Mouse (Mus musculus): ENCODE results near the gene Nkap. TPM values are rescaled to one million over a fixed set of nuclear protein-coding genes. Genes with fewer than 3 reads are reported as not detected.
"Not testable (repeated sequence)": the region's sequence is repeated elsewhere in the genome, so short reads cannot be mapped to it uniquely, and the experiment has no call there.

The Nkap gene
- polyA plus RNA-seq, 1 experiment from 2014 or later, result 27.4 TPM

- WGBS, result 49% methylated on average over 5 of the region's 5 CpGs
- H3K4me2 ChIP-seq (ENCODE audit: low read depth, low read length, severe bottlenecking), result no peak within 1 kb of the TSS
- no peaks in the 10 kb centered on the region for H3K36me3 ChIP-seq (ENCODE audit: control insufficient read depth, insufficient read depth, low read length)
- no peak for ATAC-seq (replicated peaks; ENCODE audit: low FRiP score)
- no peaks in the 10 kb centered on the region for H3K4me1 ChIP-seq (replicated peaks; ENCODE audit: control insufficient read depth, insufficient read depth, low read length)
- H3K9ac ChIP-seq (ENCODE audit: low read length), result no peak within 1 kb of the TSS
- H3K27me3 ChIP-seq (ENCODE audit: control insufficient read depth, insufficient read depth, low read length), result no peaks in the 10 kb centered on the region
- H3K27ac ChIP-seq (ENCODE audit: low read depth, low read length), result no peak within 1 kb of the TSS
- no peak within 1 kb of the TSS for H3K4me3 ChIP-seq (ENCODE audit: low read depth, low read length)
- no peaks in the 10 kb centered on the region for H3K9me3 ChIP-seq (ENCODE audit: control insufficient read depth, low read length)
- DNase-seq (ENCODE audit: low spot score), result no peak
Observed at GRCm38 (mm10) chrX:37168742-37169141, 42.1 kb downstream of the Nkap start, which contains the start of gene Akap14. Gene Akap14, minus strand, starts transcription at chrX:37168842.

GRCm38 (mm10) chrX:37184401-37184800 lies 57.8 kb downstream of the Nkap start:
- WGBS, result 66% methylated on average over 8 of the region's 8 CpGs
- ATAC-seq (replicated peaks; ENCODE audit: low FRiP score); H3K27ac ChIP-seq (ENCODE audit: low read depth, low read length); H3K27me3 ChIP-seq (ENCODE audit: control insufficient read depth, insufficient read depth, low read length); H3K9me3 ChIP-seq (ENCODE audit: control insufficient read depth, low read length); H3K4me1 ChIP-seq (replicated peaks; ENCODE audit: control insufficient read depth, insufficient read depth, low read length); H3K36me3 ChIP-seq (ENCODE audit: control insufficient read depth, insufficient read depth, low read length); H3K4me3 ChIP-seq (ENCODE audit: low read depth, low read length); DNase-seq (ENCODE audit: low spot score); H3K4me2 ChIP-seq (ENCODE audit: low read depth, low read length, severe bottlenecking); H3K9ac ChIP-seq (ENCODE audit: low read length): not testable (repeated sequence)

GRCm38 (mm10) chrX:37190755-37191104 lies 64.1 kb downstream of the Nkap start:
- Histone ChIP-seq H3K4me1 (replicated peaks; ENCODE audit: control insufficient read depth, insufficient read depth, low read length) (no peaks in the 10 kb centered on the region), H3K36me3 (ENCODE audit: control insufficient read depth, insufficient read depth, low read length) (no peaks in the 10 kb centered on the region), H3K4me3 (ENCODE audit: low read depth, low read length) (peak overlapping the region; percentile 50), H3K27ac (ENCODE audit: low read depth, low read length) (no peak overlapping the region), H3K9ac (ENCODE audit: low read length) (peak overlapping the region; percentile 56), H3K27me3 (ENCODE audit: control insufficient read depth, insufficient read depth, low read length) (no peaks in the 10 kb centered on the region), H3K9me3 (ENCODE audit: control insufficient read depth, low read length) (no peaks in the 10 kb centered on the region), H3K4me2 (ENCODE audit: low read depth, low read length, severe bottlenecking) (peak overlapping the region; percentile 60)
- DNase-seq (ENCODE audit: low spot score) (no peak), ATAC-seq (replicated peaks; ENCODE audit: low FRiP score) (no peak)
- WGBS, result 21% methylated on average over 20 of the region's 20 CpGs

GRCm38 (mm10) chrX:37191105-37191743 lies 64.6 kb downstream of the Nkap start, which contains the start of the genes Ndufa1 and Rnf113a1:
Gene Ndufa1, minus strand, starts transcription at chrX:37191163.
Gene Rnf113a1, plus strand, starts transcription at chrX:37191245.
- H3K4me1 ChIP-seq (replicated peaks; ENCODE audit: control insufficient read depth, insufficient read depth, low read length), result no peaks in the 10 kb centered on the region
- no peaks in the 10 kb centered on the region for H3K27me3 ChIP-seq (ENCODE audit: control insufficient read depth, insufficient read depth, low read length)
- no peaks in the 10 kb centered on the region for H3K36me3 ChIP-seq (ENCODE audit: control insufficient read depth, insufficient read depth, low read length)
- no peaks in the 10 kb centered on the region for H3K9me3 ChIP-seq (ENCODE audit: control insufficient read depth, low read length)
- peak within 1 kb of the TSS; percentile 62 for H3K4me2 ChIP-seq (ENCODE audit: low read depth, low read length, severe bottlenecking)
- no peak within 1 kb of the TSS for H3K27ac ChIP-seq (ENCODE audit: low read depth, low read length)
- peak within 1 kb of the TSS; percentile 50 for H3K4me3 ChIP-seq (ENCODE audit: low read depth, low read length)
- WGBS, result 16% methylated on average over 57 of the region's 63 CpGs
- H3K9ac ChIP-seq (ENCODE audit: low read length), result peak within 1 kb of the TSS; percentile 56
- peak; percentile 92 for ATAC-seq (replicated peaks; ENCODE audit: low FRiP score)
- DNase-seq (ENCODE audit: low spot score), result peak; percentile 89

GRCm38 (mm10) chrX:37191744-37192379 lies 65.3 kb downstream of the Nkap start:
- Histone ChIP-seq H3K4me3 (ENCODE audit: low read depth, low read length) (peak overlapping the region; percentile 50), H3K4me1 (replicated peaks; ENCODE audit: control insufficient read depth, insufficient read depth, low read length) (no peaks in the 10 kb centered on the region), H3K4me2 (ENCODE audit: low read depth, low read length, severe bottlenecking) (peak overlapping the region; percentile 62), H3K9ac (ENCODE audit: low read length) (peak overlapping the region; percentile 56), H3K36me3 (ENCODE audit: control insufficient read depth, insufficient read depth, low read length) (no peaks in the 10 kb centered on the region), H3K9me3 (ENCODE audit: control insufficient read depth, low read length) (no peaks in the 10 kb centered on the region), H3K27ac (ENCODE audit: low read depth, low read length) (no peak overlapping the region), H3K27me3 (ENCODE audit: control insufficient read depth, insufficient read depth, low read length) (no peaks in the 10 kb centered on the region)
- ATAC-seq (replicated peaks; ENCODE audit: low FRiP score) (peak; percentile 16; the same call in 1 of the 2 replicates), DNase-seq (ENCODE audit: low spot score) (no peak)
- 24% methylated on average over 28 of the region's 28 CpGs for WGBS

- H3K27ac ChIP-seq (ENCODE audit: low read depth, low read length), result no peak overlapping the region
- H3K27me3 ChIP-seq (ENCODE audit: control insufficient read depth, insufficient read depth, low read length), result no peaks in the 10 kb centered on the region
- no peak overlapping the region for H3K9ac ChIP-seq (ENCODE audit: low read length)
- H3K36me3 ChIP-seq (ENCODE audit: control insufficient read depth, insufficient read depth, low read length), result no peaks in the 10 kb centered on the region
- DNase-seq (ENCODE audit: low spot score) (no peak), ATAC-seq (replicated peaks; ENCODE audit: low FRiP score) (no peak)
- H3K9me3 ChIP-seq (ENCODE audit: control insufficient read depth, low read length), result no peaks in the 10 kb centered on the region
- WGBS, result 61% methylated on average over 8 of the region's 8 CpGs
- no peaks in the 10 kb centered on the region for H3K4me1 ChIP-seq (replicated peaks; ENCODE audit: control insufficient read depth, insufficient read depth, low read length)
- H3K4me3 ChIP-seq (ENCODE audit: low read depth, low read length), result no peak overlapping the region
- no peak overlapping the region for H3K4me2 ChIP-seq (ENCODE audit: low read depth, low read length, severe bottlenecking)
Observed at GRCm38 (mm10) chrX:37198676-37199075, 72.1 kb downstream of the Nkap start.

Other genes with a start within 250 kb of the Nkap start
- 4.7 and 4.9 TPM in 2 replicates for gene Nkrf, start 223.9 kb upstream of the Nkap start, polyA plus RNA-seq (2014; fragmentation: Nextera tagmentation; extraction: Ambion mirVana)
- gene Sept6, start 135.0 kb upstream of the Nkap start, polyA plus RNA-seq (2014; fragmentation: Nextera tagmentation; extraction: Ambion mirVana), result 42.9 and 43.6 TPM in 2 replicates
- not detected in 2 replicates for gene Sowahd, start 78.0 kb upstream of the Nkap start, polyA plus RNA-seq (2014; fragmentation: Nextera tagmentation; extraction: Ambion mirVana)
- gene Rpl39, start 41.4 kb upstream of the Nkap start, polyA plus RNA-seq (2014; fragmentation: Nextera tagmentation; extraction: Ambion mirVana), result 386 and 448 TPM in 2 replicates
- gene Upf3b, start 16.5 kb upstream of the Nkap start, polyA plus RNA-seq (2014; fragmentation: Nextera tagmentation; extraction: Ambion mirVana), result 25.6 and 25.8 TPM in 2 replicates
- gene Akap14, start 42.0 kb downstream of the Nkap start, polyA plus RNA-seq (2014; fragmentation: Nextera tagmentation; extraction: Ambion mirVana), result 0.11 TPM in 1 of 2 replicates, not detected in the other
- 366 and 371 TPM in 2 replicates for gene Ndufa1, start 64.4 kb downstream of the Nkap start, polyA plus RNA-seq (2014; fragmentation: Nextera tagmentation; extraction: Ambion mirVana)
- 13.1 and 13.3 TPM in 2 replicates for gene Rnf113a1, start 64.5 kb downstream of the Nkap start, polyA plus RNA-seq (2014; fragmentation: Nextera tagmentation; extraction: Ambion mirVana)
- not detected in 2 replicates for gene Gm9, start 84.2 kb downstream of the Nkap start, polyA plus RNA-seq (2014; fragmentation: Nextera tagmentation; extraction: Ambion mirVana)
- gene Rhox1, start 95.5 kb downstream of the Nkap start, polyA plus RNA-seq (2014; fragmentation: Nextera tagmentation; extraction: Ambion mirVana), result not detected in 2 replicates
- 0.64 and 0.71 TPM in 2 replicates for gene Rhox2a, start 118.2 kb downstream of the Nkap start, polyA plus RNA-seq (2014; fragmentation: Nextera tagmentation; extraction: Ambion mirVana)
- gene Rhox3a, start 123.1 kb downstream of the Nkap start, polyA plus RNA-seq (2014; fragmentation: Nextera tagmentation; extraction: Ambion mirVana), result not detected in 2 replicates
- 0.27 TPM in 1 of 2 replicates, not detected in the other for gene Rhox4a, start 138.5 kb downstream of the Nkap start, polyA plus RNA-seq (2014; fragmentation: Nextera tagmentation; extraction: Ambion mirVana)